Mouse (Mus musculus): ENCODE data around the gene Gm21870.
"Not testable (repeated sequence)": the region's sequence is repeated elsewhere in the genome, so short reads cannot be mapped to it uniquely, and the experiment has no call there.

Gm21870 gene

GRCm38 (mm10) chrX:33986716-33987115, at the start of gene Gm21870:
Gene Gm21870 (minus strand): TSS chrX:33986816.
- DNase-seq (ENCODE audit: low read depth), result not testable (repeated sequence)

GRCm38 (mm10) chrX:33956440-33956839, 30.2 kb downstream of the Gm21870 start, which contains the start of gene Btbd35f6:
Gene Btbd35f6 (minus strand): TSS chrX:33956540.
- not testable (repeated sequence) for DNase-seq (ENCODE audit: low read depth)
